Mouse (Mus musculus) kidney, adult 2 months (tissue): ENCODE results near the gene Nr0b2.

Experiments used
- CTCF ChIP-seq: fragments of 200-500 bp; conservative IDR thresholded peaks from 2 replicates; pipeline ENCODE4 v1.5.1; 2011; ENCODE audit warnings: low read depth, mild to moderate bottlenecking, control low read depth, low read length, moderate library complexity, mixed read lengths; ENCODE audit not compliant: insufficient read depth, insufficient read length
- POLR2A ChIP-seq: fragments of 200-500 bp; IDR thresholded peaks from one replicate; pipeline ENCODE4 v1.6.1; 2011; ENCODE audit warnings: low read depth, low read length, control low read depth

DNA sequence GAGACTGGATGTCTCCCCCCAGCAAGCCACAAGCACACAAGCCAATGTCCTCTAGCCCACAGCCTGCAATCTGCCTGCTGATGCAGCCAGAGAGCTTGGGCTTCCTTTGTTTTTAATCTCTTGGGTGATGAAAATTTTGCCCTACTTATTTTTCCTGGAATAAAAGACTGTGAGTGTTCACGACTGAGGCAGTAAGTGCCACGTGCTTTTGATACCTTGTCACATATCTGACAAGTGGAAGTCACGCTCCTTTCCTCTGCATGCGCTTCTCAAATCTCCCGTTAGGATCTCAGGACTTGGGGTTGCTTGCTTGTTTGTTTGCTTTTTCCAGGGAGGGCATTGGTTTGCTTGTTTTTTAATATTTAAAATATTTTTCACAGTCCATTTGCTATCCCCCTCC, 48.9 kb upstream of the Nr0b2 start:
- TF ChIP-seq CTCF (no peak), POLR2A (no peak)
